Mouse (Mus musculus) layer of hippocampus, postnatal 25 days (tissue): ENCODE data around the gene Ano8. TPM values are rescaled to one million over a fixed set of nuclear protein-coding genes. Genes with fewer than 3 reads are reported as not detected.
"Not testable (repeated sequence)": the region's sequence is repeated elsewhere in the genome, so short reads cannot be mapped to it uniquely, and the experiment has no call there.

Experiments
- DNase-seq, 2 experiments: peaks; one replicate each; pipeline ENCODE4 v3.0.0; 2022; ENCODE audit warnings: mixed read lengths in 2 of 2, low spot score in 1 of 2; ENCODE audit errors: extremely low spot score in 1 of 2
- total RNA-seq, 2 experiments: library from RNA; stranded (reverse); gene quantifications; 2 replicates each; pipeline ENCODE4 v1.2.3; 2021

Gene Ano8
- total RNA-seq, 2 experiments from 2014 or later, result 53.5 to 58.0 TPM

GRCm38 (mm10) chr8:71452669-71453068 is 33.1 kb downstream of the Ano8 start:
- DNase-seq, result no peak

DNA sequence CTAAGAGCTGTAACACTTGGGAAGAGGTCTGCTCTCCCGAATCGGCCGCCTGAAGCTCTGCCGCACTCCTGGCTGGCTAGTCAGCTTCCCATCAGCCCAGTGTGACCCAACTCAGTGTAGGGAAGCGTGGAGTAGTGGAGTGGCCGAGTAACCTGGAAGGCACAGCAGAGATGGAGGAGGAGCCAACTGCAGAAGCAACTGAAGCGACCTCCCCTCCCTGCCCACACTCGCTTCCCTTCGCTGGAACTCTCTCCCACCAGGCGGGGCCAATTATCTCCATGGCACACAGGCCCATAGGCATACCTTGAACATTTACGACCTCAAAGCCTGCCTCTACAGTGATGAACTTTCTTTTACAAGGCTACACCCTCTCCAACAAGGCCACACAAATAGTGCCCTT is 34.0 kb downstream of the Ano8 start:
- DNase-seq, result no peak

GRCm38 (mm10) chr8:71451337-71451736 is 34.4 kb downstream of the Ano8 start:
- DNase-seq, result no peak

DNA sequence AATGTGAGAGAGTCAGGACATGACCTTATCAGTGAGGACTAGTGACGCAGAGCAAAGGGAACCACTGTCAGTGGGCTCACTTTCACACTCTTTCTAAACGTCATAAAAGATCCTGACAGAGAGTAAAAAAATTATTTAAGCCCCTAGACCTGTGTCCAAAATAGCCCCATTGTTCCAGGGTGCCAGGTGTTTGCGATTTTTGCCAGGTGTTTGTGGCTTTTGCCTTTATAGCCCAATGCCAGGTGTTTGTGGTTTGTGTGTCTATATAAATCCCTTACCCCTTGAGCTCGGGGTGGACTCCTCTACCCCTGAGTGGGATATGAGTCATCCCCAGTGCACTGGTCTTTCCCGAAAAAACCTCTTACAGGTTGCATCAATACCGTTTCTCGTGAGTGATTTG is 40.7 kb downstream of the Ano8 start:
- no peak for DNase-seq

- peak in 1 of 2 experiments; percentile 57 for DNase-seq
Observed at GRCm38 (mm10) chr8:71441404-71441803, 44.4 kb downstream of the Ano8 start.

DNA sequence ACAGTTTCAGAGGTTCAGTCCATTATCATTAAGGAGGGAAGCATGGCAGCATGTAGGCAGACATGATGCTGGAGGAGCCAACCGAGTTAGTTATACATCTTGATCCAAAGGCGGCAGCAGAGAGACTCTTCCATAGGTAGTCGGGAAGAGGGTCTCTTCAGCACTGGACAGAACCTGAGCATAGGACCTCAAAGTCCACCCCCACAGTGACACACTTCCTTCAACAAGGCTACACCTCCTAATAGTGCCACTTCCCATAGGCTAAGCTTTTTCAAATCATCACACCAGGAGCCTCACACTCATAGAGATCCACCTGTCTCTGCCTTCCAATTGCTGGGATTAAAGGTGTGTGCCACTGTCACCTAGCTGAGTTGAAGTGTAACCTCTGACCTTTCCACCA is 48.7 kb downstream of the Ano8 start:
- DNase-seq, result no peak

DNA sequence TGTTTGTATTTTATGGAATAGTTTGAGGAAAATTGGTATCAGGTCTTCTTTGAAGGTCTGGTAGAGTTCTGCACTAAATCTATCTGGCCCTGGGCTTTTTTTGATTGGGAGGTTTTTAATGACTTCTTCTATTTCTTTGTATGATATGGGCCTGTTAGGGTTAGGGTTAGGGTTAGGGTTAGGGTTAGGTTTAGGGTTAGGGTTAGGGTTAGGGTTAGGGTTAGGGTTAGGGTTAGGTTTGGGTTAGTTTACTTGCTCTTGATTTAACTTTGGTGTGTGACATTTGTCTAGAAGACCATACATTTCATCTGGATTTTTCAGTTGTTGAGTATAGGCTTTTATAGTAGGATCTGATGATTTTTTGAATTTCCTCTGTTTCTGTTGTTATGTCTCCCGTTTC is 52.8 kb downstream of the Ano8 start:
- DNase-seq, result not testable (repeated sequence)

Other genes with a start within 250 kb of the Ano8 start
- gene Myo9b, start 213.2 kb downstream of the Ano8 start, total RNA-seq, result 10 to 100 TPM; 26.8 to 35.6 TPM
- 10 to 100 TPM; 13.2 TPM for gene Haus8, start 213.0 kb downstream of the Ano8 start, total RNA-seq
- 100 to 1,000 TPM; 113 TPM for gene Use1, start 119.1 kb downstream of the Ano8 start, total RNA-seq
- gene Ocel1, start 114.7 kb downstream of the Ano8 start, total RNA-seq, result 10 to 100 TPM; 15.3 to 18.5 TPM
- 10 to 100 TPM; 43.0 to 44.1 TPM for gene Nr2f6, start 104.0 kb downstream of the Ano8 start, total RNA-seq
- 1 to 10 TPM; 3.6 to 4.4 TPM for gene Ushbp1, start 90.2 kb downstream of the Ano8 start, total RNA-seq
- gene Babam1, start 89.1 kb downstream of the Ano8 start, total RNA-seq, result 10 to 100 TPM; 98.0 to 99.3 TPM
- gene Ankle1, start 80.0 kb downstream of the Ano8 start, total RNA-seq, result under 1 TPM; 0.31 to 0.47 TPM
- 100 to 1,000 TPM; 235 to 284 TPM for gene Abhd8, start 22.3 kb downstream of the Ano8 start, total RNA-seq
- 10 to 100 TPM; 49.9 to 54.7 TPM for gene Mrpl34, start 21.0 kb downstream of the Ano8 start, total RNA-seq
- 10 to 100 TPM; 95.6 to 97.2 TPM for gene Dda1, start 16.8 kb downstream of the Ano8 start, total RNA-seq
- gene Gtpbp3, start 2.1 kb upstream of the Ano8 start, total RNA-seq, result 10 to 100 TPM; 28.4 to 36.4 TPM
- 1 to 10 TPM; 6.1 to 6.7 TPM for gene Plvap, start 25.8 kb upstream of the Ano8 start, total RNA-seq
- not detected for gene Ccdc194, start 39.7 kb upstream of the Ano8 start, total RNA-seq
- 1 to 10 TPM; 3.0 to 4.1 TPM for gene Bst2, start 51.5 kb upstream of the Ano8 start, total RNA-seq
- gene Mvb12a, start 57.0 kb upstream of the Ano8 start, total RNA-seq, result 10 to 100 TPM; 30.9 to 33.6 TPM
- not detected for gene Tmem221, start 72.9 kb upstream of the Ano8 start, total RNA-seq
- gene Nxnl1, start 80.6 kb upstream of the Ano8 start, total RNA-seq, result not detected
- 100 to 1,000 TPM; 107 to 128 TPM for gene Slc27a1, start 82.9 kb upstream of the Ano8 start, total RNA-seq
- gene Pgls, start 106.2 kb upstream of the Ano8 start, total RNA-seq, result 10 to 100 TPM; 36.3 to 38.9 TPM
- gene Fam129c, start 111.7 kb upstream of the Ano8 start, total RNA-seq, result 1 to 10 TPM; 2.7 to 4.3 TPM
- gene Colgalt1, start 125.0 kb upstream of the Ano8 start, total RNA-seq, result 10 to 100 TPM; 56.7 to 58.7 TPM
- gene Unc13a, start 185.8 kb upstream of the Ano8 start, total RNA-seq, result 100 to 1,000 TPM; 235 to 291 TPM
- 1 to 10 TPM; 4.9 to 5.6 TPM for gene Jak3, start 190.3 kb upstream of the Ano8 start, total RNA-seq
- 1 to 10 TPM in 1 of 2 experiments, under 1 TPM in 1; 0.98 to 3.3 TPM for gene Insl3, start 203.3 kb upstream of the Ano8 start, total RNA-seq
- under 1 TPM; 0.42 to 0.47 TPM for gene B3gnt3, start 215.8 kb upstream of the Ano8 start, total RNA-seq
- 100 to 1,000 TPM in 1 of 2 experiments, 10 to 100 TPM in 1; 88.0 to 106 TPM for gene Fcho1, start 239.8 kb upstream of the Ano8 start, total RNA-seq